16 mouse cellular contexts compared by ENCODE assay signal in the genomic region with DNA sequence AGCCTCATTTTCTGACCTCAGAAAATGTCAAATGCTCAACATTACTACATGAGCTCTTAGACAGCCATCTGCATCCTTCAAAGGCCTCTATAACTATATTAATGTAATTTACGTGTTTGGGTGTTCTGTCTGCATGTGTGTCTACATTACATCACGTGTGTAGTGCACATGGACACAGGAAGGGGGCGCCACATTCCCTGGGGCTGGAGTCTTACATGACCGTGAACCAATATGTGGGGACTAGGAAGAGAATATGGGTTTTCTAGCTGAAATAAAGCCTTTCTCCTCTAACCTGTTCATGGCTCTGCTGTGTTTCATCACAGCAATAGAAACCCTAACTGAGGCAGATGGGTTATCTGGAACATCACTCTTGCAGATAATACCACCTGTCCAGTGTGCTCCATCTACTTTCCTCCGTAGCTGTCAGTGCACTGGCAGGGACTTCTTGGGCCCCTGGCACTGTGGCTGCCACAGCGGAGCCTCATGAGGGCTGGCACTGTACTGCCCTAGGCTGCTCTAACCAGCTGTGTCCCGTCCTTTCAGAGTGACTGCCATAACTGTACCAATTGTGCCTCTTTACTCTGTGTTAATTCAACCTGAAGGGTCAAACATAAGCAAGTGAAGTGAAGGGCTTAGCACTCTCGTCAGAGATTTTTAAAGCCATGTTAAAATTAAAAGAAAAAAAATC. TPM values are rescaled to one million over a fixed set of nuclear protein-coding genes. Genes with fewer than 3 reads are reported as not detected.
DNase-seq lines count a peak whose midpoint lies in the region; ATAC-seq and TF ChIP-seq lines count a peak whose summit lies in the region.
"Had no signal": no experiment of that assay in that cellular context is flagged by ENCODE, and none has a peak within 500 bp of the region (broad histone marks: within the 10 kb centered on the region; RNA-seq: fewer than 3 reads in every experiment).

No protein-coding gene starts in this region.

- no peaks in the 10 kb centered on the region for H3K36me3 ChIP-seq in heart, adult 2 months (ENCODE audit: control insufficient read depth, insufficient read depth, low read length)
- H3K36me3 ChIP-seq in heart, embryonic 12.5 days: peaks cover 60% of the 10 kb centered on the region
- peaks cover 14% of the 10 kb centered on the region for H3K36me3 ChIP-seq in liver, postnatal 0 days (replicated peaks; ENCODE audit: insufficient read depth, low read length)
- peaks cover 56% of the 10 kb centered on the region for H3K36me3 ChIP-seq in liver, embryonic 12.5 days
- peaks cover 56% of the 10 kb centered on the region for H3K36me3 ChIP-seq in E14TG2a.4 (ENCODE audit: insufficient read depth, low read length)

- no peak overlapping the region for H3K4me3 ChIP-seq in heart, adult 2 months
- no peak overlapping the region for H3K4me3 ChIP-seq in heart, embryonic 12.5 days
- H3K4me3 ChIP-seq in liver, postnatal 0 days (ENCODE audit: low read depth, low read length): no peak overlapping the region
- H3K4me3 ChIP-seq in liver, embryonic 12.5 days: no peak overlapping the region
- H3K4me3 ChIP-seq in E14TG2a.4 (replicated peaks; ENCODE audit: low read length): no peak overlapping the region
- H3K4me3 ChIP-seq: embryonic facial prominence, embryonic 15.5 days; forebrain, embryonic 15.5 days; heart, embryonic 13.5 days; midbrain, embryonic 12.5 days had no signal

- TF ChIP-seq EP300 in heart, adult 2 months (IDR thresholded peaks at IDR 0.05; ENCODE audit: insufficient read depth, low read depth, low read length): no peak
- no peak for TF ChIP-seq EP300 in liver, postnatal 0 days (IDR thresholded peaks at IDR 0.05; ENCODE audit: low read depth)

- H3K4me2 ChIP-seq in heart, embryonic 12.5 days: no peak overlapping the region
- H3K4me2 ChIP-seq in liver, postnatal 0 days (ENCODE audit: low read depth, low read length): no peak overlapping the region
- no peak overlapping the region for H3K4me2 ChIP-seq in liver, embryonic 12.5 days
- H3K4me2 ChIP-seq: embryonic facial prominence, embryonic 15.5 days; forebrain, embryonic 15.5 days; heart, embryonic 13.5 days; midbrain, embryonic 12.5 days had no signal

- no peaks in the 10 kb centered on the region for H3K79me2 ChIP-seq in heart, adult 2 months (replicated peaks; ENCODE audit: control insufficient read depth, insufficient read depth, low read length)

- H3K27ac ChIP-seq in heart, adult 2 months: no peak overlapping the region
- H3K27ac ChIP-seq in heart, embryonic 12.5 days (ENCODE audit: poor library complexity, severe bottlenecking): no peak overlapping the region
- H3K27ac ChIP-seq in liver, postnatal 0 days (ENCODE audit: low read depth): no peak overlapping the region
- H3K27ac ChIP-seq in liver, embryonic 12.5 days: no peak overlapping the region
- H3K27ac ChIP-seq: embryonic facial prominence, embryonic 15.5 days; forebrain, embryonic 15.5 days; heart, embryonic 13.5 days; midbrain, embryonic 12.5 days had no signal

- no peak overlapping the region for H3K9ac ChIP-seq in heart, adult 2 months (ENCODE audit: low read depth, low read length)
- no peak overlapping the region for H3K9ac ChIP-seq in heart, embryonic 12.5 days
- no peak overlapping the region for H3K9ac ChIP-seq in liver, postnatal 0 days (replicated peaks)
- no peak overlapping the region for H3K9ac ChIP-seq in liver, embryonic 12.5 days
- H3K9ac ChIP-seq: embryonic facial prominence, embryonic 15.5 days; forebrain, embryonic 15.5 days; midbrain, embryonic 12.5 days had no signal

- WGBS in heart, adult 2 months: 92% methylated on average over 8 of the region's 8 CpGs
- 90% methylated on average over 8 of the region's 8 CpGs for WGBS in heart, embryonic 12.5 days
- WGBS in liver, postnatal 0 days (ENCODE audit: insufficient replicate concordance): 83% methylated on average over 8 of the region's 8 CpGs
- WGBS in liver, embryonic 12.5 days (ENCODE audit: insufficient replicate concordance): 79% methylated on average over 8 of the region's 8 CpGs

- intact Hi-C loops in heart, adult 2 months (cut with DNase I): no loop called here

- H3K4me1 ChIP-seq in heart, adult 2 months (ENCODE audit: control insufficient read depth, insufficient read depth, low read length): no peaks in the 10 kb centered on the region
- peaks cover 17% of the 10 kb centered on the region; the same call in 1 of the 2 replicates for H3K4me1 ChIP-seq in heart, embryonic 12.5 days (replicated peaks)
- no peaks in the 10 kb centered on the region for H3K4me1 ChIP-seq in liver, postnatal 0 days (ENCODE audit: insufficient read depth)
- H3K4me1 ChIP-seq in liver, embryonic 12.5 days: no peaks in the 10 kb centered on the region
- peaks cover 14% of the 10 kb centered on the region for H3K4me1 ChIP-seq in E14TG2a.4 (replicated peaks; ENCODE audit: low read depth, low read length)
- H3K4me1 ChIP-seq: embryonic facial prominence, embryonic 15.5 days had no signal

- TF ChIP-seq CTCF in heart, adult 2 months (IDR thresholded peaks at IDR 0.05): peak; percentile 51
- TF ChIP-seq CTCF in liver, postnatal 0 days (IDR thresholded peaks at IDR 0.05; ENCODE audit: low read depth): peak; percentile 33; the same call in 1 of the 2 replicates
- peak; percentile 70 for TF ChIP-seq CTCF in E14TG2a.4 (conservative IDR thresholded peaks at IDR 0.05; ENCODE audit: low read length)

- DNase-seq in heart, adult 2 months: no peak
- DNase-seq in liver, postnatal 0 days: no peak
- DNase-seq in 3T3-L1 (ENCODE audit: low read depth, low spot score): peak; percentile 18
- DNase-seq in adrenal gland, adult 8-10 months: no peak
- DNase-seq: kidney, adult 9 months; lung, postnatal 4 days; thymus, adult 18-20 months had no signal

- no peak for ATAC-seq in heart, embryonic 12.5 days (ENCODE audit: insufficient number of reproducible peaks, low FRiP score)
- ATAC-seq in liver, postnatal 0 days: no peak
- no peak for ATAC-seq in liver, embryonic 12.5 days
- ATAC-seq in activated CD4-positive, CD25-positive, alpha-beta regulatory T cell, adult 4 months: no peak
- ATAC-seq: forebrain, embryonic 15.5 days had no signal

- H3K27me3 ChIP-seq in heart, adult 2 months (ENCODE audit: control insufficient read depth, insufficient read depth, low read length): no peaks in the 10 kb centered on the region
- no peaks in the 10 kb centered on the region for H3K27me3 ChIP-seq in heart, embryonic 12.5 days (replicated peaks)
- no peaks in the 10 kb centered on the region for H3K27me3 ChIP-seq in liver, postnatal 0 days (ENCODE audit: insufficient read depth, low read length)
- H3K27me3 ChIP-seq in liver, embryonic 12.5 days (replicated peaks): no peaks in the 10 kb centered on the region
- no peaks in the 10 kb centered on the region for H3K27me3 ChIP-seq in E14TG2a.4 (ENCODE audit: insufficient read depth, low read length)
- H3K27me3 ChIP-seq: embryonic facial prominence, embryonic 15.5 days; forebrain, embryonic 15.5 days; heart, embryonic 13.5 days; midbrain, embryonic 12.5 days had no signal

- no peaks in the 10 kb centered on the region for H3K9me3 ChIP-seq in heart, embryonic 12.5 days (replicated peaks)
- H3K9me3 ChIP-seq in liver, postnatal 0 days (ENCODE audit: low read length): no peaks in the 10 kb centered on the region
- H3K9me3 ChIP-seq in liver, embryonic 12.5 days (replicated peaks): no peaks in the 10 kb centered on the region
- H3K9me3 ChIP-seq in E14TG2a.4 (ENCODE audit: low read length): no peaks in the 10 kb centered on the region
- H3K9me3 ChIP-seq: embryonic facial prominence, embryonic 15.5 days; forebrain, embryonic 15.5 days; heart, embryonic 13.5 days; midbrain, embryonic 12.5 days had no signal

- TF ChIP-seq POLR2A in heart, adult 2 months (IDR thresholded peaks at IDR 0.05; ENCODE audit: insufficient read depth, low read depth, low read length): no peak

RNA-seq across cellular contexts. Expression of gene Prepl, which starts 18.8 kb away (rescaled TPM):
- 100 to 1,000 TPM; 122 to 142 TPM for total RNA-seq in heart, adult 2 months (2021)
- polyA plus RNA-seq in heart, adult 2 months (2012; rRNA removed): 36.1 and 86.5 TPM in 2 replicates
- polyA plus RNA-seq in heart, embryonic 12.5 days (2016; fragmentation: Nextera tagmentation; extraction: Ambion mirVana): 31.3 and 32.2 TPM in 2 replicates
- 4.5 and 4.6 TPM in 2 replicates for polyA plus RNA-seq in liver, postnatal 0 days (2015; fragmentation: Nextera tagmentation; extraction: Ambion mirVana)
- 11.2 and 12.8 TPM in 2 replicates for polyA plus RNA-seq in liver, embryonic 12.5 days (2016; fragmentation: Nextera tagmentation; extraction: Ambion mirVana)
- polyA plus RNA-seq in activated CD4-positive, CD25-positive, alpha-beta regulatory T cell, adult 4 months (2017; shearing (Covaris generic)): 10 to 100 TPM in 1 of 2 experiments, 1 to 10 TPM in 1; 7.1 to 11.1 TPM
- total RNA-seq in adrenal gland, adult 8-10 months (2022): 10 to 100 TPM; 42.9 to 59.3 (median 51.7) TPM

RNA-seq across cellular contexts. Expression of gene Camkmt, which starts 19.1 kb away (rescaled TPM):
- total RNA-seq in heart, adult 2 months (2021): 1 to 10 TPM; 3.5 to 4.2 TPM
- polyA plus RNA-seq in heart, adult 2 months (2012; rRNA removed): 1.1 and 1.2 TPM in 2 replicates
- polyA plus RNA-seq in heart, embryonic 12.5 days (2016; fragmentation: Nextera tagmentation; extraction: Ambion mirVana): 5.7 and 6.6 TPM in 2 replicates
- polyA plus RNA-seq in liver, postnatal 0 days (2015; fragmentation: Nextera tagmentation; extraction: Ambion mirVana): 1.4 and 2.1 TPM in 2 replicates
- 4.4 and 5.2 TPM in 2 replicates for polyA plus RNA-seq in liver, embryonic 12.5 days (2016; fragmentation: Nextera tagmentation; extraction: Ambion mirVana)
- 1 to 10 TPM; 6.6 to 7.6 TPM for polyA plus RNA-seq in activated CD4-positive, CD25-positive, alpha-beta regulatory T cell, adult 4 months (2017; shearing (Covaris generic))
- total RNA-seq in adrenal gland, adult 8-10 months (2022): 10 to 100 TPM in 2 of 4 experiments, 1 to 10 TPM in 2; 8.1 to 13.6 (median 10.7) TPM

RNA-seq across cellular contexts. Expression of gene Slc3a1, which starts 43.1 kb away (rescaled TPM):
- under 1 TPM; 0.16 to 0.23 TPM for total RNA-seq in heart, adult 2 months (2021)
- polyA plus RNA-seq in heart, adult 2 months (2012; rRNA removed): 0.16 TPM in 1 of 2 replicates, not detected in the other
- 0.10 TPM in 1 of 2 replicates, not detected in the other for polyA plus RNA-seq in heart, embryonic 12.5 days (2016; fragmentation: Nextera tagmentation; extraction: Ambion mirVana)
- polyA plus RNA-seq in liver, postnatal 0 days (2015; fragmentation: Nextera tagmentation; extraction: Ambion mirVana): 7.8 and 8.9 TPM in 2 replicates
- polyA plus RNA-seq in liver, embryonic 12.5 days (2016; fragmentation: Nextera tagmentation; extraction: Ambion mirVana): 0.32 and 0.41 TPM in 2 replicates
- under 1 TPM in 1 of 2 experiments, not detected in 1; 0.83 TPM for polyA plus RNA-seq in activated CD4-positive, CD25-positive, alpha-beta regulatory T cell, adult 4 months (2017; shearing (Covaris generic))
- total RNA-seq in adrenal gland, adult 8-10 months (2022): under 1 TPM; 0.32 to 0.95 (median 0.62) TPM
- total RNA-seq: gastrocnemius, adult 8-10 months had no signal
